Mouse (Mus musculus): ENCODE measurements around the gene 4930442H23Rik. TPM values are rescaled to one million over a fixed set of nuclear protein-coding genes. Genes with fewer than 3 reads are reported as not detected.
"Not testable (repeated sequence)": the region's sequence is repeated elsewhere in the genome, so short reads cannot be mapped to it uniquely, and the experiment has no call there.

Gene 4930442H23Rik
- polyA plus RNA-seq, 1 experiment = not detected

GRCm38 (mm10) chr10:81184765-81185164 is 1.1 kb upstream of the 4930442H23Rik start:
- TF ChIP-seq POLR2A (IDR thresholded peaks at IDR 0.05; ENCODE audit: borderline replicate concordance, extremely low read depth, insufficient read depth, insufficient read length, poor library complexity, severe bottlenecking) (no peak), CTCF (IDR thresholded peaks at IDR 0.05; ENCODE audit: borderline replicate concordance, extremely low read depth, insufficient read depth, insufficient read length) (no peak)
- DNase-seq (ENCODE audit: low read depth) = no peak

GRCm38 (mm10) chr10:81182336-81183333 is 1.0 kb downstream of the 4930442H23Rik start, which contains the start of gene Dapk3:
Gene Dapk3, plus strand, starts transcription at chr10:81183005.
- no peak for TF ChIP-seq CTCF (IDR thresholded peaks at IDR 0.05; ENCODE audit: borderline replicate concordance, extremely low read depth, insufficient read depth, insufficient read length)
- TF ChIP-seq POLR2A (IDR thresholded peaks at IDR 0.05; ENCODE audit: borderline replicate concordance, extremely low read depth, insufficient read depth, insufficient read length, poor library complexity, severe bottlenecking) = no peak; the same call in 1 of the 2 replicates
- DNase-seq (ENCODE audit: low read depth) = peak; percentile 100

DNA sequence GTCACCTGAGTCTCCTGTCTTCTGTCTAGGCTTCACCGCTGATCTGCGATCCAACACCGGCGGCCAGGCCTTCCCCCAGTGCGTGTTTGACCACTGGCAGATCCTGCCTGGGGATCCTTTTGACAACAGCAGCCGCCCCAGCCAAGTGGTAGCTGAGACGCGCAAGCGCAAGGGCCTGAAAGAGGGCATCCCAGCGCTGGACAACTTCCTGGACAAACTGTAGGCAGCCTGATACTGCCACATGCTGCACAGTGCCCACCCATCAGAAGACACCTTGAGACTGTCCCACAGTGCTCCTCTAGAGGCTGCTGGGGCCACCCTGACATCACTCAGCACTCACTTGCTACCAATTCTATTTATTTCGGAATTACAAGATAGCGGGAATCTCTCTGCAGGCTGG is 1.8 kb downstream of the 4930442H23Rik start:
- not testable (repeated sequence) for DNase-seq (ENCODE audit: low read depth)

- DNase-seq (ENCODE audit: low read depth) = no peak
Measured at GRCm38 (mm10) chr10:81180946-81181345, 2.7 kb downstream of the 4930442H23Rik start.

DNA sequence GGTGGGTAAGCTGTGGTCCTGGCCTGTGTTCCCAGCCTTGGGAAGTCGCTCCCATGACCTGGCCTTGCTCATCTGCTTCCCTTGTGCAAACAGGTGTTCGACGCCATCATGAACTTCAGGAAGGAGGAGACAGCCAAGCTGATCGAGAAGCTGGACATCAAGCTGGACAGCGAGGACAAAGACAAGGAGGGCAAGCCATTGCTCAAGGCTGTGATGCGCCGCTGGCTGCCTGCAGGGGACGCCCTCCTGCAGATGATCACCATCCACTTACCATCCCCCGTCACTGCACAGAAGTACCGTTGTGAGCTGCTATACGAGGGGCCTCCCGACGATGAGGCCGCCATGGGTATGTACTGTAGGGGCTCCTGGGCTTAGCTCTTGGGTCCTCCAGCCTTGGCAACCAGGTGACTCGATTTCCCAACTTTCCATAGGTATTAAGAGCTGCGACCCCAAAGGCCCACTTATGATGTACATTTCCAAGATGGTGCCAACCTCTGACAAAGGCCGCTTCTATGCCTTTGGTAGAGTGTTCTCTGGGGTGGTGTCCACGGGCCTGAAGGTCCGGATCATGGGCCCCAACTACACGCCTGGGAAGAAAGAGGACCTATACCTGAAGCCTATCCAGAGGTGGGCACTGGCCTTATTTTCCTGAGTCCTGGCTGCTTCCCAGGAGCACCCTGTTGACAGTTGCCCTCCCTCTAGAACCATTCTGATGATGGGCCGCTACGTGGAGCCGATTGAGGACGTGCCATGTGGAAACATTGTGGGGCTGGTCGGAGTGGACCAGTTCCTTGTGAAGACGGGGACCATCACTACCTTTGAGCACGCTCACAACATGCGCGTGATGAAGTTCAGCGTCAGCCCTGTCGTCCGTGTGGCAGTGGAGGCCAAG is 4.0 kb downstream of the 4930442H23Rik start:
- DNase-seq (ENCODE audit: low read depth) = no peak
- TF ChIP-seq CTCF (IDR thresholded peaks at IDR 0.05; ENCODE audit: borderline replicate concordance, extremely low read depth, insufficient read depth, insufficient read length) (no peak), POLR2A (IDR thresholded peaks at IDR 0.05; ENCODE audit: borderline replicate concordance, extremely low read depth, insufficient read depth, insufficient read length, poor library complexity, severe bottlenecking) (no peak)

More at GRCm38 (mm10) chr10:81180946-81181345, 2.7 kb downstream of the 4930442H23Rik start:
- no peak for TF ChIP-seq POLR2A (IDR thresholded peaks at IDR 0.05; ENCODE audit: borderline replicate concordance, extremely low read depth, insufficient read depth, insufficient read length, poor library complexity, severe bottlenecking)
- no peak for TF ChIP-seq CTCF (IDR thresholded peaks at IDR 0.05; ENCODE audit: borderline replicate concordance, extremely low read depth, insufficient read depth, insufficient read length)

DNA sequence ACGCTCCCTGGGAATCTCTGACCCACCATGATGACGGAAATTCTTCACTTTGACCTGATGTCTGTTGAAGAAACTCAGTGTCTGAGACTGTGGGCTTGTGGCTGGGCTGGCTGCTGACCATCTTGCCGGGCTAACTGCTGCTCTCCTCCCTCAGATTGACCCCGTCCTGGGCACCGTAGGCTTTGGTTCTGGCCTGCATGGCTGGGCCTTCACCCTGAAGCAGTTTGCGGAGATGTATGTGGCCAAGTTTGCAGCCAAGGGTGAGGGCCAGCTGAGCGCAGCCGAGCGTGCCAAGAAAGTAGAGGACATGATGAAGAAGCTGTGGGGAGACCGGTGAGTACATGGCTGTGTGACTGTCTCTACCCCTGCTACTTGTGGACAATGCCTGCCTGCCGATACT is 4.7 kb downstream of the 4930442H23Rik start:
- no peak for TF ChIP-seq CTCF (IDR thresholded peaks at IDR 0.05; ENCODE audit: borderline replicate concordance, extremely low read depth, insufficient read depth, insufficient read length)
- TF ChIP-seq POLR2A (IDR thresholded peaks at IDR 0.05; ENCODE audit: borderline replicate concordance, extremely low read depth, insufficient read depth, insufficient read length, poor library complexity, severe bottlenecking) = no peak
- no peak for DNase-seq (ENCODE audit: low read depth)

DNA sequence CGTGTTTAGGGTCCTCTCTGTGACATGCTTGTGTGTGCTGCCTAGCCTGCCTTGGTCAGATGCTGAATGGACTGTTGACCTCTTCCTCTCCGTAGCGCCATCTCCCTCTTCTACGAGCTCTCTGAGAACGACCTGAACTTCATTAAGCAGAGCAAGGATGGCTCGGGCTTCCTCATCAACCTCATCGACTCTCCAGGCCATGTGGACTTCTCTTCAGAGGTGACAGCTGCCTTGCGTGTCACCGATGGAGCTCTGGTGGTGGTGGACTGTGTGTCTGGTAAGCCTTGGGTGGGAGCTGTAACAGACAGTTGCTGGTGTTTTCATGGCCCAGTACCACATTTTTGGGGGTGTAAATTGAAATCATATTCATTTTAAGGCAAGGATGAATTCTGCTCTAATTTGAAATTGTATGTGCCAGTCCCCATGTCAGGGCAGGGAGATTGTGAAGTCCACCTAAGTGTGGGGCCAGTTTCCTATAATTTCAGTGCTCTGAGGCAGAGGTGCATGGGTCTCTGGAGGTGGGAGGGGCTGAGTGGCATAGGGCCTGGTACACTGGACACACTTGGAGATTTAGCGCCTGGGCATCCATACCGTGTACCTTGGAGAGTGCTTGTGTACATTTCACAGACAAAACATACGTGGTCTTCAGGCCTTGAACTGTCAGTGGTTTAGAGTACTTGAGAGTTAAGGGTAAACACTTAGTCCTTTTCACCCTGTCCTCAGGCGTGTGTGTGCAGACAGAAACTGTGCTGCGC is 5.5 kb downstream of the 4930442H23Rik start:
- DNase-seq (ENCODE audit: low read depth) = no peak
- TF ChIP-seq CTCF (IDR thresholded peaks at IDR 0.05; ENCODE audit: borderline replicate concordance, extremely low read depth, insufficient read depth, insufficient read length) (no peak), POLR2A (IDR thresholded peaks at IDR 0.05; ENCODE audit: borderline replicate concordance, extremely low read depth, insufficient read depth, insufficient read length, poor library complexity, severe bottlenecking) (no peak)

- TF ChIP-seq CTCF (IDR thresholded peaks at IDR 0.05; ENCODE audit: borderline replicate concordance, extremely low read depth, insufficient read depth, insufficient read length) = no peak
- no peak for TF ChIP-seq POLR2A (IDR thresholded peaks at IDR 0.05; ENCODE audit: borderline replicate concordance, extremely low read depth, insufficient read depth, insufficient read length, poor library complexity, severe bottlenecking)
- no peak for DNase-seq (ENCODE audit: low read depth)
Measured at GRCm38 (mm10) chr10:81177491-81177925, 6.1 kb downstream of the 4930442H23Rik start.

DNA sequence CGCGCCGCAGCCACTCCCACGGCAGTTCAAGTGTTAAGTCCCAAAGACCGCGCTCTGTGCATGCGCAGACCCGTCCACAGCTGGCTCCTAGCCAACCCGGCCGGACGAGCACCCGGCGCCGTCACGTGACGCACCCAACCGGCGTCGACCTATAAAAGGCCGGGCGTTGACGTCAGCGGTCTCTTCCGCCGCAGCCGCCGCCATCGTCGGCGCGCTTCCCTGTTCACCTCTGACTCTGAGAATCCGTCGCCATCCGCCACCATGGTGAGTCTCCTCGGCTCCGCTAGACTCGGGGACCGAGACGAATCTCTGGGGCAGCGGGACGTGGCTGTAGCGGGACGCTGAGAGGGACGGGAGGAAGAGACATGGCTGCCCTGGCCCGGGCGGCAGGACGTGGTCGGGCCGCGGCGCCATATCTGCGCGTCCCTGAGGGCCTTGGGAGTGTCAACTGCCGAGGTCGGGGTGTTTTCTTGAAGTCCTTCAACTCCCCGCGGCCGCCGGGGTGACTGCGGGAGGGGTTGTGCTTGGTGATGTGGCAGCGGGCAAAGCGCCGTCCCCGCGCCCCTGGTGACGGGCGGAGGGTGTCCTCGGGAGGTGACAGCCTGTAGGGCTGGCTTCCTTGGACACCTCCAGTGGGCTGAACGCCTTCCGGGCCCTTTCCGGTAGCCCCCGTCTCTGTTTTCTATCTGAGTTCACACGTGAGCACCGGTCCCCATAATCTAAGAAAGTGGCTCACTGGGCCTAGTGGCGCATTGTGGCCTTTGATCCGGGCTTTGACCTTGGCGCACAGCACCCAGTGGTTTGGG is 7.0 kb downstream of the 4930442H23Rik start, which contains the start of gene Eef2:
Gene Eef2, plus strand, starts transcription at position 166 of the 806 bp plus-strand sequence.
- peak; percentile 96; the same call in 1 of the 2 replicates for TF ChIP-seq POLR2A (IDR thresholded peaks at IDR 0.05; ENCODE audit: borderline replicate concordance, extremely low read depth, insufficient read depth, insufficient read length, poor library complexity, severe bottlenecking)
- TF ChIP-seq CTCF (IDR thresholded peaks at IDR 0.05; ENCODE audit: borderline replicate concordance, extremely low read depth, insufficient read depth, insufficient read length) = no peak
- DNase-seq (ENCODE audit: low read depth) = peak; percentile 98

DNA sequence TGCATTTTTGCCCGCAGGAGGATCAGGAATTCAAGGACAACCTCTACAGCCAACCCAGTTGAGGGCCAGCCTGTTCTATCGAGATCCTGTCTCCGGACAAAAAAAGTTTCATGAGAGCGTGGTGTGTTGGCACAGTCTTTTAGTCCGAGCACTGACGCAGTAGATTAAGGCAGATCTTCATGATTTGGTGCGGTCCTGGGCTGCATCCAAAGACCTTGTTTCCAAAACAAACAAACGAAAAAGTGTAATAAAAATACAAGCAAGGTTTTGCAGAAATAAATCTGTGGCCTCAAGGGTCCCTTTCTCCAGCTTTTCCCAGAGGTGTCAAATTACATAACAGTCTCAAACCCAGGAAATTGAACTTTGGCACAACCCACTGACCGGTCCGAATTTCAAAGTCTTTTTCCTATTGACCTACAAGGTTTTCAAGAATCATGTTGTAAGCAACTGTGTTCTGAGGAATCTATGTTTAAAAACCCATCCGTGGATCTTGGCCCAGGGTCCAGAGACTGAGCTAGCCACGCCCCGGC is 7.6 kb downstream of the 4930442H23Rik start:
- TF ChIP-seq POLR2A (IDR thresholded peaks at IDR 0.05; ENCODE audit: borderline replicate concordance, extremely low read depth, insufficient read depth, insufficient read length, poor library complexity, severe bottlenecking) (no peak), CTCF (IDR thresholded peaks at IDR 0.05; ENCODE audit: borderline replicate concordance, extremely low read depth, insufficient read depth, insufficient read length) (no peak)
- DNase-seq (ENCODE audit: low read depth) = no peak

DNA sequence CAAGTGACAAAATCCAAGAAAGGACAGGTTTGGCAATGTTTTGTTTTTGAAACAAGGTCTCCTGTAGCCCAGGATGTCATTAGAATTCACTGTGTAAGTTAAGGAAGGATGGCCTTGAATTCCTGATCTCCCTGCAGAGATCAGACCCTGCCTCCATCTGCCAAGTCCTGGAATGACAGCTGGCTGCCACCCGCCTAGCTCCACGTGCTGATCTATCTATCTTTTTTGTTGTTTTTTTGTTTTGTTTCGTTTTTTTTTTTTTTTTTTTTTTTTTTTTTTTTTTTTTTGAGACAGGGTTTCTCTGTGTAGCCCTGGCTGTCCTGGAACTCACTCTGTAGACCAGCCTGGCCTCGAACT is 8.3 kb downstream of the 4930442H23Rik start:
- DNase-seq (ENCODE audit: low read depth) = peak; percentile 85

Data from brain, embryonic 14.5 days (tissue).